Mouse (Mus musculus) ovary, adult 10 weeks (tissue): Measurements from ENCODE around the gene Fasl. TPM values are rescaled to one million over a fixed set of nuclear protein-coding genes. Genes with fewer than 3 reads are reported as not detected.

Experiments used
- polyA plus RNA-seq: library from polyadenylated mRNA; stranded (reverse); fragments of 350-450 nt; fragmentation: Illumina TruSeq; extraction: RNeasy Lipid Tissue Mini Kit (QIAGEN cat#74804); gene quantifications from one replicate; pipeline ENCODE4 v1.2.3, GENCODE M21; 2014

Gene Fasl
- not detected for polyA plus RNA-seq

GRCm38 (mm10) chr1:161788339-161788738, at the start of gene Fasl:
Gene Fasl (minus strand): TSS chr1:161788495.

Other genes starting within 250 kb of the Fasl start
- gene Suco, start 88.2 kb upstream of the Fasl start, polyA plus RNA-seq: 245 TPM
- 31.8 TPM for gene Pigc, start 180.7 kb upstream of the Fasl start, polyA plus RNA-seq
- gene 4930558K02Rik, start 191.1 kb upstream of the Fasl start, polyA plus RNA-seq: not detected